Mouse (Mus musculus) forebrain, postnatal 0 days (tissue): Measurements from ENCODE around the gene Fgf7. TPM values are rescaled to one million over a fixed set of nuclear protein-coding genes. Genes with fewer than 3 reads are reported as not detected.

Experiments
- ATAC-seq: fragments of 200-750 bp; cut with Nextera tagmentation; 2 replicates; pipeline ENCODE4 v1.8.0; 2017; ENCODE audit warnings: mild to moderate bottlenecking, moderate library complexity
- DNase-seq: peaks from one replicate; pipeline ENCODE4 v3.0.0-alpha.2; 2015
- H3K27ac ChIP-seq: fragments of 300-500 bp; sonication (generic); 2 replicates; pipeline ENCODE4 v1.5.1; 2014; ENCODE audit warnings: low read depth, mild to moderate bottlenecking, antibody characterized with exemption, low read length, moderate library complexity, mixed read lengths
- H3K27me3 ChIP-seq: fragments of 300-500 bp; sonication (generic); 2 replicates; pipeline ENCODE4 v1.6.1; 2014; ENCODE audit warnings: mild to moderate bottlenecking, low read length, mixed read lengths; ENCODE audit not compliant: insufficient read depth
- H3K36me3 ChIP-seq: fragments of 300-500 bp; sonication (generic); 2 replicates; pipeline ENCODE4 v1.6.1; 2014; ENCODE audit warnings: mild to moderate bottlenecking, moderate library complexity; ENCODE audit not compliant: insufficient read depth
- H3K4me1 ChIP-seq: fragments of 300-500 bp; sonication (generic); 2 replicates; pipeline ENCODE4 v1.6.1; 2014; ENCODE audit warnings: antibody characterized with exemption; ENCODE audit not compliant: insufficient read depth
- H3K4me2 ChIP-seq: fragments of 300-500 bp; sonication (generic); 2 replicates; pipeline ENCODE4 v1.6.1; 2014; ENCODE audit warnings: low read depth, mild to moderate bottlenecking, moderate library complexity
- H3K4me3 ChIP-seq: fragments of 300-500 bp; sonication (generic); 2 replicates; pipeline ENCODE4 v1.5.1; 2014; ENCODE audit warnings: low read depth, low read length, mixed read lengths
- H3K9ac ChIP-seq: fragments of 300-500 bp; sonication (generic); 2 replicates; pipeline ENCODE4 v1.6.1; 2014; ENCODE audit warnings: mild to moderate bottlenecking
- H3K9me3 ChIP-seq: fragments of 300-500 bp; sonication (generic); 2 replicates; pipeline ENCODE4 v1.6.1; 2016; ENCODE audit warnings: low read length
- CTCF ChIP-seq: sonication (generic); IDR thresholded peaks from 2 replicates; pipeline ENCODE4 v1.5.1; 2016; ENCODE audit warnings: antibody characterized with exemption, control low read depth, low read depth
- WGBS: fragments of 180-500 bp; shearing (Covaris S2); extraction: QIAGEN DNeasy Blood & Tissue Kit; methylation state at CpG from one replicate; pipeline ENCODE4 v1.1.7; 2014; 5-methylcytosine and 5-hydroxymethylcytosine counted together
- polyA plus RNA-seq: library from polyadenylated mRNA; unstranded; fragments of >200 nt; fragmentation: Nextera tagmentation; extraction: Ambion mirVana; gene quantifications from 2 replicates; pipeline ENCODE4 v1.2.1, GENCODE M21; 2015
- total RNA-seq: library from RNA; depleted of rRNA; stranded (reverse); fragments of >200 nt; gene quantifications from 2 replicates; pipeline ENCODE4 v1.2.3, GENCODE M21; 2014; rRNA removed

The Fgf7 gene
- total RNA-seq: 0.15 and 0.48 TPM in 2 replicates
- 0.23 and 0.31 TPM in 2 replicates for polyA plus RNA-seq

GRCm38 (mm10) chr2:126034379-126035005 is at the start of gene Fgf7:
Fgf7 (plus strand) TSS chr2:126034658.
- peak; percentile 71 for TF ChIP-seq CTCF
- no peaks in the 10 kb centered on the region for H3K4me1 ChIP-seq
- ATAC-seq: peak; percentile 87
- no peak within 1 kb of the TSS for H3K4me3 ChIP-seq
- peak; percentile 66 for DNase-seq
- no peak within 1 kb of the TSS for H3K9ac ChIP-seq
- H3K27me3 ChIP-seq: no peaks in the 10 kb centered on the region
- H3K27ac ChIP-seq: no peak within 1 kb of the TSS
- no peaks in the 10 kb centered on the region for H3K9me3 ChIP-seq
- WGBS: 24% methylated on average over 15 of the region's 15 CpGs
- no peaks in the 10 kb centered on the region for H3K36me3 ChIP-seq
- H3K4me2 ChIP-seq: no peak within 1 kb of the TSS

- DNase-seq (no peak), ATAC-seq (no peak)
- 78% methylated on average over 5 of the region's 5 CpGs for WGBS
- H3K4me3 ChIP-seq: no peak overlapping the region
- H3K27ac ChIP-seq: no peak overlapping the region
- no peak overlapping the region for H3K9ac ChIP-seq
- no peaks in the 10 kb centered on the region for H3K9me3 ChIP-seq
- H3K4me1 ChIP-seq: no peaks in the 10 kb centered on the region
- no peak for TF ChIP-seq CTCF
- no peaks in the 10 kb centered on the region for H3K27me3 ChIP-seq
- H3K4me2 ChIP-seq: no peak overlapping the region
- no peaks in the 10 kb centered on the region for H3K36me3 ChIP-seq
These were observed 32.2 kb upstream of the Fgf7 start for GRCm38 (mm10) chr2:126002291-126002690.

DNA sequence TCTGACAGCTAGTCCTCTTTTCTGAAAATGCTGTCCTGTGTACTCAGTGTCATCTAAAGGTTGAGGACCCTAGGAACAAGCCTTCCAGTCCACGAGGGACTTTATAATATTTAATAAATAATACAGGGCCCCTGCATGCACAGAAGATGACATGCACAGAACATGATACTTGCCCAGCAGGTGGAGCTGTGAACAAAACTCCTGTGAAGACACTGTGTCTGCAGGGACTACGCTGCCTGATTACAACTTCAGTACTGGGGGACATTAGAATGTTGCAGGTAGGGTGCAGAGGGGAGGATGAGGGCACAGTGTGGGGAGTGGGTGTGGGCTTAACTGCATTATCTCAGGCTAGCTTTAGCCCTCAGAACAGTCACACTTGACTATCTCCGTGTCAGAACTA is 28.4 kb upstream of the Fgf7 start:
- Histone ChIP-seq H3K9me3 (no peaks in the 10 kb centered on the region), H3K27ac (no peak overlapping the region), H3K4me2 (no peak overlapping the region), H3K9ac (no peak overlapping the region), H3K36me3 (no peaks in the 10 kb centered on the region), H3K4me1 (no peaks in the 10 kb centered on the region), H3K27me3 (no peaks in the 10 kb centered on the region), H3K4me3 (no peak overlapping the region)
- WGBS: 37% methylated on average over 3 of the region's 3 CpGs
- TF ChIP-seq CTCF: peak; percentile 72
- DNase-seq (peak; percentile 57), ATAC-seq (peak; percentile 71)

GRCm38 (mm10) chr2:126006742-126007141 is 27.7 kb upstream of the Fgf7 start:
- Histone ChIP-seq H3K9me3 (no peaks in the 10 kb centered on the region), H3K9ac (no peak overlapping the region), H3K4me2 (no peak overlapping the region), H3K27ac (no peak overlapping the region), H3K36me3 (no peaks in the 10 kb centered on the region), H3K27me3 (no peaks in the 10 kb centered on the region), H3K4me3 (no peak overlapping the region), H3K4me1 (no peaks in the 10 kb centered on the region)
- no peak for TF ChIP-seq CTCF
- DNase-seq (no peak), ATAC-seq (no peak)
- WGBS: 76% methylated on average over 2 of the region's 2 CpGs

DNA sequence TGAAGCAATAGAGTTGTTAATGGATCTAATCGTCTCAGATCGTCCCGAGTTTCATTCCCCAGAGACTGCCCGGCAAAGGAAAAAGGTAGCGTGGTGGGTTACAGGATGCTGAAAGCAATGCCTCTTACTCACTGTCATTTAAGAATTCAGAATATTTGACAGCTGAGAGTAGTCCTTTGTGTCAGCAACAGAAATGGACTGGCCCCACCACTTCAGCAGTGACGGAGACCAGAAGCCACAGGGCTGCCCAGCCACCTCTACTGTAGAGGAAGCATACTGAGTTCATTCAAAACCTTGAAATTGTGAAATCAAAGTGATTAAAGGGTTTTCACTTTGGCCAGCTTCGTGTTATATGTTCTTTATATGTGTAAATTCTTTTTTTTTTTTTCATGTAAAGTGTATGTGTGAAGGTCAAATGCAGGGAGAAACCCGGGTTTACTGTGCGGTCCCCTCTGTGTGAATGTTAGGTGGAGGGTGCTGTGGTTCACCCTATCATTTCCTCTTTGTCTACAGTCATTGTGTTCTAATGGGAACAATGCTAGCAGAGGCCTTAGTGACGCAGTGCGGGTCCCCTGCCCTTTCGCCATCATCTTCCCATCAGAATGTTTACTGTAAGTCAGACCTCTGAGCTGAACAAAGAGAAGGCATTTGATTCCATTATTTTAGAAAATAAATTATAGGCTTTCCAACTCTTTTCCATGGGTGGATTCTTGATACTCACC is 19.3 kb upstream of the Fgf7 start:
- ATAC-seq (no peak), DNase-seq (no peak)
- 21% methylated on average over 12 of the region's 12 CpGs for WGBS
- Histone ChIP-seq H3K4me2 (no peak overlapping the region), H3K27me3 (no peaks in the 10 kb centered on the region), H3K27ac (no peak overlapping the region), H3K4me3 (no peak overlapping the region), H3K4me1 (no peaks in the 10 kb centered on the region), H3K9ac (no peak overlapping the region), H3K36me3 (no peaks in the 10 kb centered on the region), H3K9me3 (no peaks in the 10 kb centered on the region)
- TF ChIP-seq CTCF: no peak

GRCm38 (mm10) chr2:126015763-126016473 is 18.5 kb upstream of the Fgf7 start:
- Histone ChIP-seq H3K27me3 (no peaks in the 10 kb centered on the region), H3K4me3 (no peak overlapping the region), H3K4me2 (no peak overlapping the region), H3K27ac (no peak overlapping the region), H3K36me3 (no peaks in the 10 kb centered on the region), H3K4me1 (no peaks in the 10 kb centered on the region), H3K9ac (no peak overlapping the region), H3K9me3 (no peaks in the 10 kb centered on the region)
- TF ChIP-seq CTCF: no peak
- WGBS: 6% methylated on average over 3 of the region's 3 CpGs
- DNase-seq: no peak
- peak; percentile 55; the same call in 1 of the 2 replicates for ATAC-seq
